Comparison of ENCODE assay signal across 34 mouse cellular contexts in the genomic region with DNA sequence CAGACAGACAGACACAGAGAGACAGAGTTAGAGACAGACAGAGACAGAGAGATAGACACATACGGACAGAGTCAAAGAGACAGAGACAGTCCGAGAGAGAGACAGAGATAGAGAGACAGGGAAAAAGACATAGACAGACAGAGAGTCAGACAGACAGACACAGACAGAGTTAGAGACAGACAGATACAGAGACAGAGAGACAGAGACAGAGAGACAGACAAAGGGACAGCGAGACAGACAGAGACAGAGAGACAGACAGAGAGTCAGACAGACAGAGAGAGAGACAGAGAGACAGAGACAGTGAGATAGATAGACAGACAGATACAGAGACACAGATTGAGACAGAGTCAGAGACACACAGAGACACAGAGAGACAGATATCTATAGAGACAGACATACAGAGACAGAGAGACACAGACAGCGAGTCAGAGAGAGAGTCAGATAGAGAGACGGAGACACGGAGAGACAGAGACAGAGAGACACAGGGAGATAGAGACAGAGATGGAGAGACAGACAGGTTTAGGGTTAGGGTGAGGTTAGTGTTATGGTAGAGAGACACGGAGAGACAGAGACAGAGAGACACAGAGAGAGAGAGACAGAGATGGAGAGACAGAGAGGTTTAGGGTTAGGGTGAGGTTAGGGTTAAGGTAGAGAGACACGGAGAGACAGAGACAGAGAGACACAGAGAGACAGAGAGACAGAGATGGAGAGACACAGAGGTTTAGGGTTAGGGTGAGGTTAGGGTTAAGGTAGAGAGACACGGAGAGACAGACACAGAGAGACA. TPM values are rescaled to one million over a fixed set of nuclear protein-coding genes. Genes with fewer than 3 reads are reported as not detected.
DNase-seq lines count a peak whose midpoint lies in the region; ATAC-seq and TF ChIP-seq lines count a peak whose summit lies in the region.
"Not testable (repeated sequence)": the region's sequence is repeated elsewhere in the genome, so short reads cannot be mapped to it uniquely, and the experiment has no call there.
"Had no signal": no experiment of that assay in that cellular context is flagged by ENCODE, and none has a peak within 500 bp of the region (broad histone marks: within the 10 kb centered on the region; RNA-seq: fewer than 3 reads in every experiment).

No protein-coding gene starts in this region.

- H3K27ac ChIP-seq in MEL (ENCODE audit: control insufficient read depth, low read depth, low read length); limb, embryonic 11.5 days (replicated peaks; ENCODE audit: low read depth, low read length): not testable (repeated sequence)

- TF ChIP-seq RAD21 in MEL (IDR thresholded peaks at IDR 0.05; ENCODE audit: low read depth, low read length): not testable (repeated sequence)

- TF ChIP-seq POLR2A in MEL (IDR thresholded peaks at IDR 0.05; ENCODE audit: control insufficient read depth in 1 of 2, insufficient read depth in 1 of 2, low read depth in 1 of 2, low read length in 2 of 2, poor library complexity in 1 of 2): not testable (repeated sequence)

- not testable (repeated sequence) for ATAC-seq in limb, embryonic 11.5 days (ENCODE audit: insufficient number of reproducible peaks, low FRiP score, low TSS enrichment, low read depth)

- H3K36me3 ChIP-seq in MEL (ENCODE audit: control insufficient read depth in 1 of 2, insufficient read depth in 2 of 2, low read length in 2 of 2): not testable (repeated sequence)
- peaks cover 25% of the 10 kb centered on the region for H3K36me3 ChIP-seq in limb, embryonic 11.5 days (ENCODE audit: control insufficient read depth, insufficient read depth, low read length)

- WGBS in limb, embryonic 11.5 days: 82% methylated on average over 6 of the region's 9 CpGs

- H3K4me2 ChIP-seq in limb, embryonic 11.5 days (ENCODE audit: low read depth, severe bottlenecking): not testable (repeated sequence)

- not testable (repeated sequence) for TF ChIP-seq CTCF in MEL (IDR thresholded peaks at IDR 0.05 in 2 of 3, conservative IDR thresholded peaks at IDR 0.05 in 1 of 3; ENCODE audit: control insufficient read depth in 1 of 3, insufficient read depth in 1 of 3, low read depth in 2 of 3, low read length in 3 of 3, poor library complexity in 1 of 3, severe bottlenecking in 1 of 3)

- H3K9me3 ChIP-seq in MEL (replicated peaks; ENCODE audit: insufficient read depth, low read length): not testable (repeated sequence)
- peaks cover 29% of the 10 kb centered on the region for H3K9me3 ChIP-seq in limb, embryonic 11.5 days (ENCODE audit: control insufficient read depth, low read length)

- H3K4me1 ChIP-seq in MEL (ENCODE audit: control insufficient read depth in 1 of 2, insufficient read depth in 2 of 2, low read length in 2 of 2); limb, embryonic 11.5 days (ENCODE audit: control insufficient read depth, insufficient read depth, low read length): not testable (repeated sequence)

- H3K27me3 ChIP-seq in MEL (ENCODE audit: control insufficient read depth in 1 of 2, insufficient read depth in 2 of 2, low read length in 2 of 2); limb, embryonic 11.5 days (ENCODE audit: control insufficient read depth, insufficient read depth, low read length): not testable (repeated sequence)

- H3K4me3 ChIP-seq in MEL (ENCODE audit: control insufficient read depth in 1 of 2, insufficient read depth in 1 of 2, low read depth in 2 of 2, low read length in 2 of 2); limb, embryonic 11.5 days (ENCODE audit: low read depth, low read length): not testable (repeated sequence)

- not testable (repeated sequence) for H3K9ac ChIP-seq in MEL (ENCODE audit: control insufficient read depth, low read depth, low read length, poor library complexity, severe bottlenecking); limb, embryonic 11.5 days (ENCODE audit: low read length)

- DNase-seq in CD4-positive, CD25-positive, alpha-beta regulatory T cell, adult 2 months (ENCODE audit: low read depth, low spot score): peak; percentile 35
- DNase-seq in MEL (ENCODE audit: low read depth, low spot score): peak; percentile 84
- peak; percentile 90 for DNase-seq in ZHBTc4 (ENCODE audit: low read depth, low spot score)
- peak; percentile 6 for DNase-seq in embryo, embryonic 9.5 days (ENCODE audit: extremely low spot score)
- DNase-seq in forelimb bud, embryonic 11.5 days (ENCODE audit: low read depth, low spot score): peak; percentile 76
- peak; percentile 41 for DNase-seq in limb, embryonic 11.5 days (ENCODE audit: low spot score)
- peak; percentile 65 for DNase-seq in naive thymus-derived CD4-positive, alpha-beta T cell, adult 2 months (ENCODE audit: low read depth)
- peak; percentile 1 for DNase-seq in yolk sac, embryonic 10.5 days (ENCODE audit: low spot score)

- not testable (repeated sequence) for H3K79me2 ChIP-seq in MEL (ENCODE audit: control insufficient read depth, insufficient read depth, low read length, poor library complexity)

- TF ChIP-seq EP300 in MEL (IDR thresholded peaks at IDR 0.05; ENCODE audit: low read depth in 1 of 2, low read length in 2 of 2): not testable (repeated sequence)

RNA-seq across cellular contexts. Expression of gene Gm21860, which starts 18.2 kb away (rescaled TPM):
- total RNA-seq in MEL (2012; rRNA removed): not detected in 2 replicates
- not detected for polyA plus RNA-seq in MEL (2012; ENCODE audit: insufficient read depth in 1 of 2, insufficient read length in 2 of 2, low read depth in 1 of 2, low replicate concordance in 2 of 2, missing spikeins in 1 of 2)
- not detected in 2 replicates for polyA plus RNA-seq in limb, embryonic 11.5 days (2014; fragmentation: Nextera tagmentation; extraction: Ambion mirVana)
- total RNA-seq: adrenal gland, adult 18-20 months; adrenal gland, postnatal 25 days; common myeloid progenitor, adult 5-6 weeks; gastrocnemius, postnatal 14 days; granulocyte monocyte progenitor cell, adult 5-6 weeks; heart, postnatal 14 days; hindbrain, postnatal 0 days; layer of hippocampus, postnatal 36 days; left cerebral cortex, postnatal 4 days; megakaryocyte-erythroid progenitor cell, adult 5-6 weeks had no signal
- polyA plus RNA-seq: embryonic facial prominence, embryonic 14.5 days; erythroblast, embryonic 14.5 days; forebrain, embryonic 13.5 days; heart, embryonic 14.5 days; hindbrain, embryonic 12.5 days; hindbrain, postnatal 0 days; intestine, postnatal 0 days; large intestine, adult 2 months; limb, embryonic 15.5 days; liver, embryonic 14.5 days; lung, adult 2 months; macrophage; midbrain, embryonic 16.5 days; neural tube, embryonic 13.5 days; Patski; small intestine, adult 2 months; stomach, embryonic 15.5 days had no signal

RNA-seq across cellular contexts. Expression of gene Gm47283, which starts 48.1 kb away (rescaled TPM):
- not detected in 2 replicates for total RNA-seq in MEL (2012; rRNA removed)
- not detected for polyA plus RNA-seq in MEL (2012; ENCODE audit: insufficient read depth in 1 of 2, insufficient read length in 2 of 2, low read depth in 1 of 2, low replicate concordance in 2 of 2, missing spikeins in 1 of 2)
- not detected in 2 replicates for polyA plus RNA-seq in limb, embryonic 11.5 days (2014; fragmentation: Nextera tagmentation; extraction: Ambion mirVana)
- total RNA-seq: adrenal gland, adult 18-20 months; adrenal gland, postnatal 25 days; common myeloid progenitor, adult 5-6 weeks; gastrocnemius, postnatal 14 days; granulocyte monocyte progenitor cell, adult 5-6 weeks; heart, postnatal 14 days; hindbrain, postnatal 0 days; layer of hippocampus, postnatal 36 days; left cerebral cortex, postnatal 4 days; megakaryocyte-erythroid progenitor cell, adult 5-6 weeks had no signal
- polyA plus RNA-seq: embryonic facial prominence, embryonic 14.5 days; erythroblast, embryonic 14.5 days; forebrain, embryonic 13.5 days; heart, embryonic 14.5 days; hindbrain, embryonic 12.5 days; hindbrain, postnatal 0 days; intestine, postnatal 0 days; large intestine, adult 2 months; limb, embryonic 15.5 days; liver, embryonic 14.5 days; lung, adult 2 months; macrophage; midbrain, embryonic 16.5 days; neural tube, embryonic 13.5 days; Patski; small intestine, adult 2 months; stomach, embryonic 15.5 days had no signal

Comparison
In these comparisons a context has a peak if more than half of its experiments do, and no peak if none do; other contexts are left out.
1. DNase-seq: peak in every context shown above with its lines; median percentile 90 in ZHBTc4; 84 in MEL; 76 in forelimb bud, embryonic 11.5 days; 65 in naive thymus-derived CD4-positive, alpha-beta T cell, adult 2 months; 41 in limb, embryonic 11.5 days; 35 in CD4-positive, CD25-positive, alpha-beta regulatory T cell, adult 2 months; 6 in embryo, embryonic 9.5 days; 1 in yolk sac, embryonic 10.5 days.